Mouse (Mus musculus) E14TG2a.4 (cell line): ENCODE measurements around the gene Tmem38a.

Experiments used
- CTCF ChIP-seq: conservative IDR thresholded peaks from 2 replicates; pipeline ENCODE4 v1.5.1; 2014; ENCODE audit warnings: low read length
- NANOG ChIP-seq: IDR thresholded peaks from 2 replicates; pipeline ENCODE4 v1.6.1; 2014; ENCODE audit warnings: borderline replicate concordance, low read length, mixed read lengths
- POU5F1 ChIP-seq: IDR thresholded peaks from 2 replicates; pipeline ENCODE4 v1.6.1; 2014; ENCODE audit warnings: low read length, borderline replicate concordance

DNA sequence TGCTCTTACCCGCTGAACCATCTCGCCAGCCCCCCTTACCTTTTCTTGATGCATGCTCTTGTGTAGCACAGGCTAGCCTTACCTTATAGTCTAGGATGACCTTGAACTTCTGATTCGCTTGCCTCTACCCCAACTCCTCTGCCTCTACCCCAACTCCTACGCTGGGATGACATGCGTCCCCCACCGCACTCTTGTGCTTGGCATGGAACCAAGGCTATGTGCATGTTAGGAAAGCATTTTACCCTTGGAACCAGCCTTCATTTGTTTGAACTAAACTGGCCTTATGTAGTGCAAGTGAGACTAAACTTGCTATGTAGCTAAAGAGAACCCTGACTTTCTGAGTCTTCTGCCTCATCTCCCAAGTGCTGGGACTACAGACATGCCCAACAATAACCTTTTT is 4.1 kb downstream of the Tmem38a start:
- TF ChIP-seq CTCF (no peak), NANOG (no peak), POU5F1 (no peak)
